Mouse (Mus musculus) left cerebral cortex, postnatal 4 days (tissue): ENCODE data around the gene Zfp710. TPM values are rescaled to one million over a fixed set of nuclear protein-coding genes. Genes with fewer than 3 reads are reported as not detected.
"Not testable (repeated sequence)": the region's sequence is repeated elsewhere in the genome, so short reads cannot be mapped to it uniquely, and the experiment has no call there.

Experiments
- DNase-seq: peaks from one replicate; pipeline ENCODE4 v3.0.0-alpha.2; 2022
- intact Hi-C: fragments of 180-260 bp; cut with DNase I; formaldehyde crosslinking; loops from one replicate; pipeline ENCODE4 v1.15.1; 2025
- total RNA-seq, 2 experiments: library from RNA; stranded (reverse); gene quantifications; 2 replicates each; pipeline ENCODE4 v1.2.3; 2021

Zfp710 gene
- 10 to 100 TPM; 19.3 to 23.7 TPM for total RNA-seq

DNA sequence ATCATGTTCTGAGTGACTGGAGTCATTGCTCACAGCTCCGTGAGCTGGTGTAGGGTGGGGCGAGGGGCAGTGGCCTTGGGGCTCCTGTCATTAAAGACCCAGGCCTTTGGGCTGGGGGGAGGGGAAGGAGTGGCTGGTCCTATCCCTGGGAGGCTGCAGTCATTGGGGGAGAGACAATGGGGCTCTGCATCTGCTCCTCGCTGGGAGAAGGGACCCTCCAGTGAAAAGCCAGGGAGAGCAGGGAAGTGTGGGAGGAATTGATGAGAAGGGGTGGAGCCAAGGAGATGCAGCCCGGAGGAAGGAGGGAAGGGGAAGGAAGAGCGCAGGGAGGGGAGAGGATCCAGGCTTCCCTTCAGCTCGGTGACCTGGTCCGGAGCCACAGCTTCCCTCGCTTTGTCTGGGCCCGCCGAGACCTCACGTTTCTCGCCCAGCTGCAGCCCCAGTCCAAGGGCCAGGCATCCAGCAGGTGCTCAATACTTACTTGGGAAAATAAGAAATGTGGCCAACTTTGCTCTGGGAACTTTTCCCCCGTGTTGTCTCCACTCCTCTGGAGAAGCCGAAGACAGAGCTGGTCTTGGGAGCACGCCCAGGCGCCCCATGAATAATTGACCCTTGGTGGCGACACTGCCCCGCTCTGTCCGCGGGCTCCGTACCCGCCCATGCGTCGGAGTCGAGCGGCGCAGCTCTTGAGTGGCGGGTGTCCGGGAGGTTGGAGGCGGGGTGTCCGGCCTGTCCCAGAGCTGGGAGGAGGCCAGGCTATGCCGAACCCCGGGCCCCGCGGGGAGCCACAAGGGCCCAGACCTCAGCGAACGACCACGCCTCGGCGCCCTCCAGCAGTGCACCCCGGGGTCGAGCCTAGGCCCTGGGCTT is at the start of gene Zfp710:
Zfp710 (plus strand) TSS at position 294 of the 870 bp plus-strand sequence.
- intact Hi-C loops = loop anchor here (5.0 kb wide), 1 partner anchor 48 kb away; no protein-coding TSS in a partner anchor
- DNase-seq = peak; percentile 78

DNA sequence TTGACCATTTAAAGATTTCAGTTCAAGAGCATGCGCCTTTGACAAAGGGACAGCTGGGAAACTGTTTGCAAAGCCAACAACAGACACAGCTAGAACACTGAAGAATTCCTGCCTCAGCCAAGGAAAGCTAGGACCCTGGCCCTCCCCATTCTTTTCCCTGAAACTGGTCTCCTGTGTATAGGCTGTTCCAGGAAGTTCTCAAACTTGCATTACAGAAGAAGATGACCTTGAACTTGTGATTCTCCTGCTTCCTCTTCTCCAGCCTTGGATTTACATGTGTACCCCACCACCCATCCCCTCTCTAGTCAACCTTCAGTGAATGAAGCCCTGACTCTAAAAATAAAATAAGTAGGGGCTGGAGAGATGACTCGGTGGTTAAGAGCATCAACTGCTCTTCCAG is 49.3 kb upstream of the Zfp710 start:
- DNase-seq = no peak
- intact Hi-C loops = no loop called here

DNA sequence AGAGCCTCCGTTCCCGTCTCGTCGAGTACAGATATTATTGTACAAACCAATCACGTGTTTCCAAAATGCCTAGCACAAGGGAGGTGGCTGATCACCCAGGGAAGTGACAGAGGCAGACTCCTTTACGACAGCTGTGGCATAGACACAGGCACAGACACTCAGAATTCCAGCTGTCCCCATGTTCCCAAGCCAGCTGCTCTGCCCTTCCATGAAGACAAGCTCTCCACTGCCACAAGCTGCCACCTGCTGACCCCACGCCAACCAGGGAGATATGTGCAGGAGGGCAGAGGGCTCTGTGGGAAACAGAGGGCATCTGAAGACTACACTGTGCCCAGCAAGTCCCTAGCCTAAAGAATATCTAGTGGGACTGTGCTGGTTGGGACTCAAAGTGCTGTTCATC is 37.9 kb upstream of the Zfp710 start:
- no peak for DNase-seq
- intact Hi-C loops = no loop called here

DNA sequence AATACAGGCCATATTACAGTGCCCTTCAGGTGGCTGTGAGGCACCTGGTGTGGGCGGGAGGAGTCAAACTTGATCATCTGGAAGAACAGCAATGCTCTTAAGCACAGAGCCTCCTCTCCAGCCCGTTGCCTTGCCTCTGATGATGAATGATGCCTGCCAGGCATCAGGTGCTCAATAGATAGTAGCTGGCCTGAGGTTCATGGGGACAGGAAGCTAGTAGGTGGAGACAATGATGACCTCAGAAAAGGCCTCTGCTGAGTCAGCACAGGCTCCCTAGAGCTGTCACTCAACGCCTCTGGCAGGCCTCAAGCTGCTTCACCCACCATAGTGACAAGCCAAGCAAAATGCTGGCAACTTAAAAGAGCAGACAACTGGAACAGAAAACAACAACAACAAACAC is 36.9 kb upstream of the Zfp710 start:
- intact Hi-C loops = no loop called here
- no peak for DNase-seq

DNA sequence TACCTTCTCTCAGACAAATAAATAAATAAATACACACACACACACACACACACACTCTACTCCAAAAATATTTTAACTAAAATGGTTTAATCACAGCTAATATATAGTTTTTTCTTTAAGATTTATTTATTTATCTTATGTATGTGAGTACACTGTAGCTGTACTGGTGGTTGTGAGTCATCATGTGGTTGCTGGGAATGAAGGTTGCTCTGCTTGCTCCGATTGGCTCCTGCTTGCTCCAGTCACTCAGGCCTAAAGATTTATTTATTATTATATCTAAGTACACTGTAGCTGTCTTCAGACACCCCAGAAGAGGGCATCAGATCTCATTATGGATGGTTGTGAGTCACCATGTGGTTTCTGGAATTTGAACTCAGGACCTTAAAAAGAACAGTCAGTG is 36.1 kb upstream of the Zfp710 start:
- intact Hi-C loops, DNase-seq: not testable (repeated sequence)

DNA sequence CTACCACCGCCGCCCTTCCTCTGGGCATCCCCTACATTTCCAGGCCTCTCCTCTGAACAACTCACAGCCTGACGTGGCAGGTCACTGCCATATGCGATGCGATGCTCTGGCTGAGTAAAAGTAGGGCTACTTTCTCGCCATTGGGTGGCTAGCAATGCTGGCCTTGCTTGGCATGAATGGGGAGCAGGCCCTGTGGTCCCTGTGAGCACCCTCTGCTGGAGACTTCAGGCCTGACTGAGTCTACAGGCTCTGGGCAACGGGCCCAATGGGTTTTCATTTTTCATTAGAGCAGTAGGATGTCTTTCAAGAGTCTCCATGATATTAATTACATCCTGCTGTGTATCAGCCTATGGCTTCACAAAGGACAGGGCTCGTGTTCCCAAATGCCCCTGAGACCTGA is 30.1 kb upstream of the Zfp710 start:
- intact Hi-C loops = loop anchor here (10.0 kb wide), 1 partner anchor 60 kb away; the partner anchor contains the start of gene Arpin

DNA sequence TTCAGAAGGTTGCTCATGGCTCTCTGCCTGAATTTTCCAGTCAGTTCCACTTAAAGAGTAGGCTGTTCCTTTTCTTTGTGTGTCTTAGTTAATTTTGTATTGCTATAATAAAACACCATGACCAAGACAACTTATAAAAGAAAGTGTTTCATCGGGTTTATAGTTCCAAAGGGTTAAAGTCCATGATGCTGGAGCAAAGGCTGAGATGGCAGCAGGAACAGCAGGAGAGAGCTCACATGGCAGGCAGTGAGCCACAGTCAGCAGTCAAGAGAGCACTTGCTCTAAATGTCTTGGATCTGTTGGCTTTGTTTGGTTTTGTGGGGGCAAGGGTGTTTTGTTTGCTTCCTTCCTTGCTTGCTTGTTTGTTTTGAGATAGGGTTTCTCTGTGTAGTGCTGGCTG is 26.9 kb upstream of the Zfp710 start:
- no peak for DNase-seq
- intact Hi-C loops = loop anchor here (10.0 kb wide), 1 partner anchor 63 kb away; the partner anchor contains the start of gene Arpin

More for the DNA sequence above, 30.1 kb upstream of the Zfp710 start:
- DNase-seq = peak; percentile 81

DNA sequence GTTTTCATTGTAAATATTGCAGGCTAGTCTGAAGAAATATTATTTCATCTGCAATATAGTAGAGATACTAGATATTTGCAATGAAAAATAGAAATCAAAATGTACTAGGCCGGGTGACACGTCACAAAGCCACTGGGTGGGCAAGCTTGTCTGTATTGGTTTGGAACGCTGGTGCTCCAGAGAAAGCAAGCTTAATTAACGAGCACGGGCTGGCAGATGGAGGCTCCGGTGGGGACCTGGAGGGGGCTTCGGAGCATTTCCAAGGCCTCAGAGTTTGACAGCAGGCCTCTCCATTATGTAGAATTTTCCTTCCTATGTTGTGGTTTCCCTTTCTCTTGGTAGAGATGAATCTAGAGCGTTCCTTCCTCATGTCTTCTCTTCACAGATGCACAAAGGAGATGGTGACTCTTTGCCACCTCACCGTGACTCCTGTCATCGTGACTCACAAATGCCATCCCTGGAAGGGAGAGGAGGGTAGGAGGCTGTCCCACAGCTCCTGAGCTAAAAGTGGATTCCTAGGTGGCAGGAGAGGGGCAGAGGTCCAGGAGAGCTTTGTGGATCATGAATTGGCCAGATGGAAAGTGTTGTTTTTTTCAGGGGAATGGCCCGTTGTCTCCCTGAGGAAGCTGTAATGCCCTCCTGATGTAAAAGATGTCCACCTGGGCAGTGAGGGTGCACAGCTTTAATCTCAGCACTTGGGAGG is 22.1 kb upstream of the Zfp710 start:
- peak; percentile 75 for DNase-seq
- intact Hi-C loops = no loop called here

DNA sequence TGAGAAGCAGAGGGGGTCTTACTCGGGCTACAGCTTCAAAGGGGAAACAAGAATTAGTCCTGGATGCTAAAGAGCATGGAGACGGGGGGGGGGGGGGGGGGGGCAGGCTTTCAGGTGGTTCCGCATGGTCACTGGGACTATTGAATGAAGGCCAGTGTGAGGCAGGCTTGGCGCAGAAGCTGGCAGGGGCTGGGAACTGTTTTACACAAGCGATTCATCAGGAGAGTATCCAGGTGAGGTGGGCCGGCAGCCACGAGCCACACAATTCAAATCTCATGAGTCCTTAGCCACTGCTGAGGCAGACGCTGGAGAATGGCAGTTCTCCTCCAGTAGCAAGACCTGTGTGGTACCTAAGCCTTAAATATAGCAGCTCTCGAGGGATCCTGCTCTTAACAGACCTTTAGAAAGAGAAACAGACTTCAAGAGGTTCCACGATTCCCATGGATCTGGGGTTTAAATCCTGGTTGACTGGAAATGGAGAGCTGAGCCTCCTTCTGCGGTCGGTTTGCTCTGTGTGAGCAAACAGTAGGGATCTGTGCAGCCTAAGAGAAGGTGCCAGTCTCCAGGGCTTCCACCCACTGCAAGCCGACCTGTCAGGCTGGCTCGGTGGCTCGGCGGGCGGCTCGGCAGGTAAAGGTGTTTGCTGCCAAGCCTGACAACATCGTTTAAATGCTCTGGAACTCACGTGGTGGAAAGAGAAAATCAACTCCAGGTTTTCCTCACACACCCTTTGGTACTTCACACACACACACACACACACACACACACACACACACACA is 19.6 kb upstream of the Zfp710 start:
- DNase-seq = peak; percentile 42
- intact Hi-C loops = no loop called here

DNA sequence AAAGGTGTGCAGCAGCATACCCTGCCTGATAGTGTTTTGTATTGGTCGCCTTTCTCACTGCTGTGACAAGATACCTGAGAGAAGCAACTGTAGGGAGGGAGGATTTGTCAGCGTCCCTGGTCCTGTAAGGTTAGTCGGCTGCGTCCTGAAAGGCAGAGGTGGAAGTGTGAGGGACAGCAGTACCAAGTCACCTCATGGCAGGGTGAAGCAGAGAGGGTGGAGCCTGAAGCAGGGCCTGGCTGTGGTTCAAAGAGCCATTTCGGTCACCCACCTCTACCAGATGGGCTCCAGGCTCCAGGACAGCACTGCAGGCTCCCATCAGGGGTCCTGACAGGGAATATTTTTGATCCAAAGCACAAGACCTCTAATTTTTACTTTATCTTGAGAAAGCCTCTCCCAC is 13.9 kb upstream of the Zfp710 start:
- intact Hi-C loops = no loop called here
- no peak for DNase-seq

DNA sequence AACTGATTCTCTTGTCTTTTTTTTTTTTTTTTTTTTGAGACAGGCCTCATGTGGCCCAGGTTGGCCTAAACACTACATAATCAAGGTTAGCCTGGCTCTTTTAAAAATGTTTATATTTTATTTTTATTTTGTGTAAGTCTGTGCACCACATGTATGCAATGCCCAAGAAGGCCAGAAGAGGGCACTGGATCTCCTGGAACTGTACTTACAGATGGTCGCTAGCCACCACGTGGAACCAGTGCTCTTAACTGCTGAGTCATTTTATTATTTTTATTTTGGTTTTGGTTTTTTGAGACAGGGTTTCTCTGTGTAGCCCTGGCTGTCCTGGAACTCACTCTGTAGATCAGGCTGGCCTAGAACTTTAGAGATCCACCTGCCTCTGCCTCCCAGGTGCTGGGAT is 13.1 kb upstream of the Zfp710 start:
- intact Hi-C loops = no loop called here
- DNase-seq = peak; percentile 59

DNA sequence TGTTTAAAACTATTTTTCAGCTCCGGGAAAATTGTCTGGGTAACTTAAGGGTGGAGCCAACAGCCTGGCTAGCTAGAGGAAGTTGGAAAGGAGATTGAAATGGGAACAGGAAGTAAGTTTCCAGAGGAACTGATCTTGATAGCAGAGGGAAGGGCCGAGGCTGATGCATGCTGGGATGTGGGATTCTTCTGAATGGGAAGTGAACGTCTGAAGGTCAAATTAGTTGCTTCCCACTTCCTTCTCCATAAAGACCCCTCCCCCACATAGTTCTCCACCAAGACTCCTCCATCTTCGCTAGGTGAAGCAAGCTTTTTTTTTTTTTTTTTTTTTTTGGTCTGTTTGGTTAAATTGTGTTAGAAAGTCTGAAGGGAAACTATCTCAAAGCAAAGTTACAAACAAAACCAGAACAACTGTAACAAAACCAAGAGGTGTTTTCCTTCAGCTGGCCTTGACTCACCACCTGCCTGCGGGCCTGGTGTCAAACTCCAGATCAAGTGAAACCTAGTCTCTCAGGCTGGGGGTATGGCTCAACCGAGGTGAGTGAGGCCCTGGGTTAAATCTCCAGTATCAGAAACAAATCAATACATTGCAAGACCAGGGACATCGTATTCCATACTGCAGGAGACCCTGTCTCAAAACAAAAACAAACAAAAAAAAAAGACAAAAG is 10.6 kb upstream of the Zfp710 start:
- DNase-seq = no peak
- intact Hi-C loops = no loop called here

DNA sequence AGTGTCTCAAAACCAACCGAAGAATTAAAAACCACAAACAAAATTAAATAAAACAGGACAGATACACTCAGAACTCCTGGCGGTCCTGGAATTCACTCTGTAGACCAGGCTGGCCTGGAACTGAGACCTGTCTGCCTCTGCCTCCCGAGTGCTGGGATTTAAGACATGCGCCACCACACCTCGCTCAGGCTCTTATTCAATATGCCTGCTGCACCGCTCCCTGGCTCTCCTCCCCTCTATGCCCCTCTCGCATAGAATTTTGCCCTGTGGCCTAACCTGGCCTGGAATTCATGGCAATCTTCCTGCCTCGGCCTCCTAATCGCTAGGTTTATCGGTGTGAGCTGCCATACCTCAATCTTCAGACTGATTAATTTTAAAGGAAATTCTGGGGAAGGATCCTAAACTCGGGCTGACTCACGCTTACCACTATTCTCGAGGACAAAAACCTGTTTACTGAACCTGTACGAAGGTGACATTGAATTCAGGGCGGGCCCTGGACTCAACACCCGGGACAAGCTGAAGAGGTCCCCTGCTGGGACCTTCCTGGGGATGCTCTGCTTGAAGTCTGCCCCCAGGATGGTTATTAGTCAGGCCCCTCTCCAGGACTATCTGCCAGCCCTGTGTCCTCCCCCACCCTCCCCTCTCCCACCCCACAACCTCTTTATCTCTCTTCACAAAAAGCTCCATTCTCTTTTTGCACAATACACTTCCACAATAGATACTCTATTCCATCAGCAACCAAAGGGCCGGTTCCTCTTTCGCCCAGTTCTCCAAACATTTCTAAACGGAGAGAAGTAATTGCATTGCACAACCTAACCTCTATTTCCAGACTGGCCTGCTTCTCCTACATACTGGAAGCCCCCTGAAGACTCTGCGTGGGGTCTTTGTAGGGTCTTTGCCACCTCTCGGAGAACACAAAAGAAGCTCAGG is 9.5 kb upstream of the Zfp710 start:
- intact Hi-C loops = no loop called here
- DNase-seq = no peak

DNA sequence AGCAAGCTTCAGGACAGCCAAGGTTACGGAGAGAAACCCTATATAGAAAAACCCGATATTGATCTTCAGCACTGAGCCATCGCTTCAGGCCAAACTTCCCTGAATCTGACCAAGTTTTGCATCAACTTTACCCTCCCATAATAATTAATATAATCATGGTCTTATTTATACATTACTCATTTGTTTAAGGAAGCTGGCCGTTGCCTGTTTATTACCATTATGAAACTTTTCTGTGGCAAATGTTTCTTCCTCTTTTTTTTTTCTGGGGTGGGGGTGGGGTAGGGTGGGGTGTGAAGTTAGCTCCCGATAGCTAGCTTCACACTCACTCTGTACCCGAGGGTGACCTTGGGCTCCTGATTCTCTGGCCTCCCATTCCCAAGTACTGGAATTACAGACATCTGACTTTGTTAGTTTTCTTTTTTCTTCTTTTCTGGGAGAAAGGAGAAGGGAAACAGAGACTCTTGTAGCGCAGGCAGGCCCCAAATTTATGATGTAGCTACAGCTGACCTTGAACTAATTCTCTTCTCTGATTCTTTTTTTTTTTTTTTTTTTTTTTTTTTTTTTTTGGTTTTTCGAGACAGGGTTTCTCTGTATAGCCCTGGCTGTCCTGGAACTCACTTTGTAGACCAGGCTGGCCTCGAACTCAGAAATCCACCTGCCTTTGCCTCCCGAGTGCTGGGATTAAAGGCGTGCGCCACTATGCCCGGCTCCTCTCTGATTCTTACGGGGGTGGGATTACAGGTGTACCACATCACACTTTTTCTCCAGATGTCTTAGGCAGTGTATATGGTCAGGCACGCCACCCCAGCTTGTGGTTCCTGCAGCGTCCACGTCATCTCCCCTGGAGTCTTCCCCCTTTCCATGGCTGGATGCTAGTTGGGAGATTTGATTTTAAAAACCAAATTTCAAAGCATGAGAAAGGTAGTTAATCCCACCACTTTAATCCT is 5.8 kb upstream of the Zfp710 start:
- no peak for DNase-seq
- intact Hi-C loops = no loop called here

DNA sequence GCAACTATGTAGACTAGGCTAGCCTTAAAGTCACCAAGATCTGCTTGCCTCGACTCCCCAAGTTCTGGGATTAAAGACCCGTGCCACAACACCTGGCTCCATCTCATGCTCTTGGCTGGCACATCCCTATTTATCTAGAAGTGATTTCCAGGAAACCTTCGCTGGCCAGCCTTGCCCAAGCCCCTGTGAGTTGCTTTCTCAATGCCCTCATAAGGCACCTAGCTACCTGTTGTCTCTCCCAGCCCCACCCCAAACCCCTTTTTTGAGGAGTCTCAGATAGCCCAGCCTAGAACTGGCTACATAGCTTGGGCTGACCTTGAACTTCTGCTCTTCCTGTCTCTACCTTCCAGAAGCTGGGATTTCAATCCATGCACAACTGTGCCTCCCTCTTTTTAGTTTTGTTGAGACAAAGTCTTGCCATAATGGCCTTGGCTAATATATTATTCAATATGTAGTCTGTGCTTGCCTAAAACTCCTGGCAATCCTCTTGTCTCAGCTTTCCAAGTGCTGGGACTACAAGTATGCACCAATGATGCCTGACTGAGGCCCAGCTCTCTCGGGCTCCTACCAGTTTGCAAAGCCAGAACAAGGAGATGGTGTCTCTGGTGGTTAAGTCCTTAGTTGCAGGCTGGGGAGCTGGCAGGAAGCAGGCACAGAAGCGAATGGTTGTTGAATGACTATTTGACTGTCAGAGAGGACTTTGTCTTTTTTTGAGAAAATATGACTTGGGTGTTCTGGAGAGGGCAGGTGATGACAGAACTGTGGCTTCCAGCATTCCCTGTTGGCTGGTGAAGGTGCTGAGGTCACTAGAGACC is 786 bp upstream of the Zfp710 start:
- intact Hi-C loops = no loop called here
- peak; percentile 31 for DNase-seq

DNA sequence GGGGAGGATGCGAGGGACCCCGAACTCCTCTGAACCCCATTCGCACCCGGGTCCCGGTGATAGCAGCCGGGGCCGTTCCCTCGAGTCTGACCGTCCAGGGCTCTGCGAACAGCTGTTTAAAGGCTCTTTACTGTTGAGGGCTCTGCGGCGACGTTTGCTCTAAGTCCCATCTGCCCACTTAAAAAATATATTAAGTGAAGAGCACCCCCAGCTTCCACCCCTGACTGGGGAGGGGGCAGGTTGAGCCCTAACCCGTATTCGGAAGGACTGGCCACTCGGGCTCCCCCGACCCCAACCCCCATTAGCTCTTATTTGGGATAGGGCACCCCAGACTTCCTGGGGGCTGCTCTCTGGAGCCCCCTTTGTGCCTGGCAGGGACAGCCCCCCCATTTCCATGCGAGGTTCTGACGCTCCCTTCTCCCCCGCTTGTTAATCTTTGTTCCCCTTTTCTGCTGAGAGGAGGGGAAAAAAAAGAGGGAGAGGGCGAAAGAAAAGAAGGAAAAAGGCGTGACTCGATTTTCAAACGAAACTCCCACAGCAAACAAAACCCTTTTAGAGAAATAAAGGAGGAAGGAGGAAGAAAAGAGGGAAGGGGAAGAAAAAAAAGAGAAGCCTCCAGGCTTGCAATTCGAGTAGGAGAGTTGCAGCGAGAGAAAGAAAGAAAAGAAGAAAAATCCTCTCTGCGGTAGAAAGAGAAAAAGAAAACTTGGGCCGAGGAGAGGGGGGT is 940 bp downstream of the Zfp710 start:
- peak; percentile 35 for DNase-seq
- intact Hi-C loops = loop anchor here (5.0 kb wide), 1 partner anchor 47 kb away; no protein-coding TSS in a partner anchor
